Mouse (Mus musculus): ENCODE measurements around the gene Slc25a22.

DNA sequence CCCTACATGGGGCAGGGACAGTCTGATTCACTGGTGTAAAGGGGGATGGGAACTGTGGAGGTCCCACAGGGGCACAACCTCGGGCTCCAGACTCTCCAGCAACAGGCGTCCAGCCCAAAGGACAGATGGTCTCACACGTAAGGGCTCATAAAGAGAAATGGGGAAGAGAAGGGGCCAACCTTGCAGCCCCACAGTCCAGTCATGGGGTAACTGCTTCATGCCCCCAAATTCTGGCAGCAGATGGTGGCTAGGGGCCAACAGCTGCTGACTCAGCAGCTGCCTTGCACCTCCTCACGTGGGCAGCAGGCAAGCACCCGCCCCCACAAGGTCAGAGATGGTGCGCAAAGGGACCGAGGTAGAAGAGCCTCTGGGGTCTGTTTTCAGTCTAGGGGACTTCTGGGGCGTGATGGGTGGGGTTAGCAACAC, 5.5 kb downstream of the Slc25a22 start:
- TF ChIP-seq CTCF (IDR thresholded peaks at IDR 0.05; ENCODE audit: low read depth) (no peak), EP300 (optimal IDR thresholded peaks at IDR 0.05) (no peak)

Measured in stomach, postnatal 0 days (tissue).